Mouse (Mus musculus): ENCODE measurements at regions not wholly inside any gene's neighbourhood (a gene's known extent, or its start where the extent isn't known, plus 50 kb on each side); places are given as distances from the start of the nearest gene placed in this dataset.

- no peak overlapping the region for H3K4me2 ChIP-seq (ENCODE audit: low read depth, low read length)
- H3K9ac ChIP-seq (replicated peaks; ENCODE audit: low read depth, low read length), result no peak overlapping the region
- no peaks in the 10 kb centered on the region for H3K4me1 ChIP-seq (ENCODE audit: control insufficient read depth, insufficient read depth, low read length)
- WGBS, result 73% methylated on average over 4 of the region's 4 CpGs
- no peak overlapping the region for H3K4me3 ChIP-seq (ENCODE audit: low read depth, low read length)
- no peaks in the 10 kb centered on the region for H3K27me3 ChIP-seq (ENCODE audit: control insufficient read depth, insufficient read depth, low read length)
- H3K27ac ChIP-seq (ENCODE audit: low read depth, low read length), result no peak overlapping the region
- no peaks in the 10 kb centered on the region for H3K36me3 ChIP-seq (ENCODE audit: control insufficient read depth, insufficient read depth, low read length)
- no peaks in the 10 kb centered on the region for H3K9me3 ChIP-seq (ENCODE audit: control insufficient read depth, low read length)
- ATAC-seq (ENCODE audit: low read depth), result no peak
These were observed 301.9 kb downstream of the Otol1 start for GRCm38 (mm10) chr3:70309304-70309703.

GRCm38 (mm10) chr3:70311055-70311454 is 303.6 kb downstream of the Otol1 start:
- Histone ChIP-seq H3K27me3 (ENCODE audit: control insufficient read depth, insufficient read depth, low read length) (no peaks in the 10 kb centered on the region), H3K4me2 (ENCODE audit: low read depth, low read length) (no peak overlapping the region)
- ATAC-seq (ENCODE audit: low read depth), result no peak

GRCm38 (mm10) chr3:70312034-70312433 is 304.6 kb downstream of the Otol1 start:
- no peak for ATAC-seq (ENCODE audit: low read depth)
- WGBS, result 83% methylated on average over 3 of the region's 3 CpGs
- no peaks in the 10 kb centered on the region for H3K4me1 ChIP-seq (ENCODE audit: control insufficient read depth, insufficient read depth, low read length)
- H3K27me3 ChIP-seq (ENCODE audit: control insufficient read depth, insufficient read depth, low read length), result no peaks in the 10 kb centered on the region
- no peaks in the 10 kb centered on the region for H3K9me3 ChIP-seq (ENCODE audit: control insufficient read depth, low read length)
- no peak overlapping the region for H3K27ac ChIP-seq (ENCODE audit: low read depth, low read length)
- H3K4me3 ChIP-seq (ENCODE audit: low read depth, low read length), result no peak overlapping the region
- no peaks in the 10 kb centered on the region for H3K36me3 ChIP-seq (ENCODE audit: control insufficient read depth, insufficient read depth, low read length)
- H3K4me2 ChIP-seq (ENCODE audit: low read depth, low read length), result no peak overlapping the region
- H3K9ac ChIP-seq (replicated peaks; ENCODE audit: low read depth, low read length), result no peak overlapping the region

More at GRCm38 (mm10) chr3:70311055-70311454, 303.6 kb downstream of the Otol1 start:
- no peaks in the 10 kb centered on the region for H3K4me1 ChIP-seq (ENCODE audit: control insufficient read depth, insufficient read depth, low read length)
- H3K36me3 ChIP-seq (ENCODE audit: control insufficient read depth, insufficient read depth, low read length), result no peaks in the 10 kb centered on the region
- H3K9me3 ChIP-seq (ENCODE audit: control insufficient read depth, low read length), result no peaks in the 10 kb centered on the region
- H3K9ac ChIP-seq (replicated peaks; ENCODE audit: low read depth, low read length), result no peak overlapping the region
- H3K4me3 ChIP-seq (ENCODE audit: low read depth, low read length), result no peak overlapping the region
- no peak overlapping the region for H3K27ac ChIP-seq (ENCODE audit: low read depth, low read length)

- Histone ChIP-seq H3K4me1 (ENCODE audit: control insufficient read depth, insufficient read depth, low read length) (no peaks in the 10 kb centered on the region), H3K27me3 (ENCODE audit: control insufficient read depth, insufficient read depth, low read length) (no peaks in the 10 kb centered on the region), H3K4me2 (ENCODE audit: low read depth, low read length) (no peak overlapping the region), H3K4me3 (ENCODE audit: low read depth, low read length) (no peak overlapping the region), H3K9ac (replicated peaks; ENCODE audit: low read depth, low read length) (no peak overlapping the region), H3K36me3 (ENCODE audit: control insufficient read depth, insufficient read depth, low read length) (no peaks in the 10 kb centered on the region), H3K9me3 (ENCODE audit: control insufficient read depth, low read length) (no peaks in the 10 kb centered on the region), H3K27ac (ENCODE audit: low read depth, low read length) (no peak overlapping the region)
- peak; percentile 51; the same call in 1 of the 2 replicates for ATAC-seq (ENCODE audit: low read depth)
- 57% methylated on average over 7 of the region's 7 CpGs for WGBS
These were observed 305.9 kb downstream of the Otol1 start for GRCm38 (mm10) chr3:70313119-70313868.

- H3K9ac ChIP-seq (replicated peaks; ENCODE audit: low read depth, low read length), result no peak overlapping the region
- H3K4me1 ChIP-seq (ENCODE audit: control insufficient read depth, insufficient read depth, low read length), result no peaks in the 10 kb centered on the region
- H3K27me3 ChIP-seq (ENCODE audit: control insufficient read depth, insufficient read depth, low read length), result no peaks in the 10 kb centered on the region
- no peak overlapping the region for H3K27ac ChIP-seq (ENCODE audit: low read depth, low read length)
- no peaks in the 10 kb centered on the region for H3K9me3 ChIP-seq (ENCODE audit: control insufficient read depth, low read length)
- H3K4me3 ChIP-seq (ENCODE audit: low read depth, low read length), result no peak overlapping the region
- no peak overlapping the region for H3K4me2 ChIP-seq (ENCODE audit: low read depth, low read length)
- no peak for ATAC-seq (ENCODE audit: low read depth)
- 90% methylated on average over 4 of the region's 4 CpGs for WGBS
- no peaks in the 10 kb centered on the region for H3K36me3 ChIP-seq (ENCODE audit: control insufficient read depth, insufficient read depth, low read length)
These were observed 306.8 kb downstream of the Otol1 start for GRCm38 (mm10) chr3:70314239-70314638.

- Histone ChIP-seq H3K4me2 (ENCODE audit: low read depth, low read length) (no peak overlapping the region), H3K4me3 (ENCODE audit: low read depth, low read length) (no peak overlapping the region), H3K9me3 (ENCODE audit: control insufficient read depth, low read length) (no peaks in the 10 kb centered on the region), H3K27ac (ENCODE audit: low read depth, low read length) (no peak overlapping the region), H3K27me3 (ENCODE audit: control insufficient read depth, insufficient read depth, low read length) (no peaks in the 10 kb centered on the region), H3K36me3 (ENCODE audit: control insufficient read depth, insufficient read depth, low read length) (no peaks in the 10 kb centered on the region), H3K9ac (replicated peaks; ENCODE audit: low read depth, low read length) (no peak overlapping the region), H3K4me1 (ENCODE audit: control insufficient read depth, insufficient read depth, low read length) (no peaks in the 10 kb centered on the region)
- ATAC-seq (ENCODE audit: low read depth), result no peak
- 89% methylated on average over 2 of the region's 2 CpGs for WGBS
These were observed 311.0 kb downstream of the Otol1 start for GRCm38 (mm10) chr3:70318377-70318776.

- Histone ChIP-seq H3K9ac (replicated peaks; ENCODE audit: low read depth, low read length) (no peak overlapping the region), H3K36me3 (ENCODE audit: control insufficient read depth, insufficient read depth, low read length) (no peaks in the 10 kb centered on the region), H3K27me3 (ENCODE audit: control insufficient read depth, insufficient read depth, low read length) (no peaks in the 10 kb centered on the region), H3K9me3 (ENCODE audit: control insufficient read depth, low read length) (no peaks in the 10 kb centered on the region), H3K4me3 (ENCODE audit: low read depth, low read length) (no peak overlapping the region), H3K4me2 (ENCODE audit: low read depth, low read length) (no peak overlapping the region), H3K27ac (ENCODE audit: low read depth, low read length) (no peak overlapping the region), H3K4me1 (ENCODE audit: control insufficient read depth, insufficient read depth, low read length) (no peaks in the 10 kb centered on the region)
- WGBS, result 85% methylated on average over 3 of the region's 3 CpGs
- no peak for ATAC-seq (ENCODE audit: low read depth)
These were observed 311.7 kb downstream of the Otol1 start for GRCm38 (mm10) chr3:70319139-70319538.

- Histone ChIP-seq H3K4me2 (ENCODE audit: low read depth, low read length) (no peak overlapping the region), H3K4me3 (ENCODE audit: low read depth, low read length) (no peak overlapping the region), H3K27ac (ENCODE audit: low read depth, low read length) (no peak overlapping the region), H3K27me3 (ENCODE audit: control insufficient read depth, insufficient read depth, low read length) (no peaks in the 10 kb centered on the region), H3K36me3 (ENCODE audit: control insufficient read depth, insufficient read depth, low read length) (no peaks in the 10 kb centered on the region), H3K9ac (replicated peaks; ENCODE audit: low read depth, low read length) (no peak overlapping the region), H3K4me1 (ENCODE audit: control insufficient read depth, insufficient read depth, low read length) (no peaks in the 10 kb centered on the region), H3K9me3 (ENCODE audit: control insufficient read depth, low read length) (no peaks in the 10 kb centered on the region)
- no peak for ATAC-seq (ENCODE audit: low read depth)
These were observed 313.8 kb downstream of the Otol1 start for GRCm38 (mm10) chr3:70321161-70321657.

GRCm38 (mm10) chr3:70324692-70325091 is 317.3 kb downstream of the Otol1 start:
- Histone ChIP-seq H3K27me3 (ENCODE audit: control insufficient read depth, insufficient read depth, low read length) (no peaks in the 10 kb centered on the region), H3K36me3 (ENCODE audit: control insufficient read depth, insufficient read depth, low read length) (no peaks in the 10 kb centered on the region), H3K9ac (replicated peaks; ENCODE audit: low read depth, low read length) (no peak overlapping the region), H3K4me3 (ENCODE audit: low read depth, low read length) (no peak overlapping the region), H3K27ac (ENCODE audit: low read depth, low read length) (no peak overlapping the region), H3K9me3 (ENCODE audit: control insufficient read depth, low read length) (no peaks in the 10 kb centered on the region), H3K4me1 (ENCODE audit: control insufficient read depth, insufficient read depth, low read length) (no peaks in the 10 kb centered on the region), H3K4me2 (ENCODE audit: low read depth, low read length) (no peak overlapping the region)
- ATAC-seq (ENCODE audit: low read depth), result no peak
- 94% methylated on average over 2 of the region's 2 CpGs for WGBS
